Mouse (Mus musculus) frontal cortex, adult (tissue): Measurements from ENCODE around the gene Hist1h2ad.
"Not testable (repeated sequence)": the region's sequence is repeated elsewhere in the genome, so short reads cannot be mapped to it uniquely, and the experiment has no call there.

Source experiments
- ATAC-seq: cut with Nextera tagmentation; 2 replicates; pipeline ENCODE4 v1.9.2; 2017; ENCODE audit warnings: mild to moderate bottlenecking, moderate library complexity, mixed read lengths; ENCODE audit not compliant: low TSS enrichment

The Hist1h2ad gene

GRCm38 (mm10) chr13:23583387-23584068 lies 9.3 kb downstream of the Hist1h2ad start:
- no peak for ATAC-seq

GRCm38 (mm10) chr13:23584331-23584730 lies 10.2 kb downstream of the Hist1h2ad start:
- no peak for ATAC-seq

GRCm38 (mm10) chr13:23585029-23585441 lies 10.9 kb downstream of the Hist1h2ad start:
- ATAC-seq: peak; percentile 62

GRCm38 (mm10) chr13:23585442-23586098 lies 11.4 kb downstream of the Hist1h2ad start:
- peak; percentile 91 for ATAC-seq

GRCm38 (mm10) chr13:23586099-23586939 lies 12.1 kb downstream of the Hist1h2ad start:
- no peak for ATAC-seq

GRCm38 (mm10) chr13:23586940-23587225 lies 12.7 kb downstream of the Hist1h2ad start:
- ATAC-seq: no peak

- ATAC-seq: no peak
These were observed 17.0 kb downstream of the Hist1h2ad start for GRCm38 (mm10) chr13:23591206-23591605.

GRCm38 (mm10) chr13:23591886-23592285 lies 17.7 kb downstream of the Hist1h2ad start:
- ATAC-seq: not testable (repeated sequence)

GRCm38 (mm10) chr13:23592614-23593013 lies 18.4 kb downstream of the Hist1h2ad start:
- no peak for ATAC-seq

- no peak for ATAC-seq
These were observed 19.0 kb downstream of the Hist1h2ad start for GRCm38 (mm10) chr13:23593051-23593770.

- ATAC-seq: no peak
These were observed 21.0 kb downstream of the Hist1h2ad start for GRCm38 (mm10) chr13:23595185-23595584.

GRCm38 (mm10) chr13:23595622-23596372 lies 21.6 kb downstream of the Hist1h2ad start:
- ATAC-seq: no peak

GRCm38 (mm10) chr13:23597957-23598356 lies 23.8 kb downstream of the Hist1h2ad start:
- ATAC-seq: peak; percentile 83

GRCm38 (mm10) chr13:23603182-23603699 lies 29.1 kb downstream of the Hist1h2ad start:
- ATAC-seq: no peak

GRCm38 (mm10) chr13:23604452-23604851 lies 30.3 kb downstream of the Hist1h2ad start:
- ATAC-seq: no peak

GRCm38 (mm10) chr13:23605052-23605451 lies 30.9 kb downstream of the Hist1h2ad start:
- no peak for ATAC-seq

GRCm38 (mm10) chr13:23609209-23609608 lies 35.0 kb downstream of the Hist1h2ad start:
- no peak for ATAC-seq

- no peak for ATAC-seq
These were observed 35.7 kb downstream of the Hist1h2ad start for GRCm38 (mm10) chr13:23609844-23610243.

- ATAC-seq: no peak
These were observed 36.2 kb downstream of the Hist1h2ad start for GRCm38 (mm10) chr13:23610393-23610792.

- ATAC-seq: no peak
These were observed 37.5 kb downstream of the Hist1h2ad start for GRCm38 (mm10) chr13:23611638-23612037.
